Mouse (Mus musculus): ENCODE measurements around the gene Xxylt1. TPM values are rescaled to one million over a fixed set of nuclear protein-coding genes. Genes with fewer than 3 reads are reported as not detected.

The Xxylt1 gene
- total RNA-seq, 2 experiments from 2014 or later = 19.5 to 22.5 TPM

DNA sequence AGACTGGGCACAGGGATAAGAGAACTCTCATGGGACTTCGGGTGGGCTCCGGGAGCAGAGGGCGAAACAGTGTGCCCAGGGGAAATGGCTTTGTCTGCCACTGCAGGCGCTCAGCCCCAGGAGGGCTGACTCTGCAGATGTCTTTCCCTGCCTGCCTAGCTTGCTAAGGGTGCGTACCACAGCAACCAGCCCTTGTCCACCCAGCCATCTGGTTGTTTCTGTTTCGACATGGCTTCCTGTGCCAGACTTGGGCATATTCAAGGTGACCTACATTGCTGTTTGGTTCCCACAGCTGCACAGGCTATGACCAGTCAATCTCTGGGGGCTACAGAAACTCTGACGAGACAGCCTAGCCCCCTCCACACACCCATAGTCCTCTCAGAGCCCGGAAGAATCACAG is 118.7 kb downstream of the Xxylt1 start:
- DNase-seq (ENCODE audit: low spot score in 2 of 2) = no peak

DNA sequence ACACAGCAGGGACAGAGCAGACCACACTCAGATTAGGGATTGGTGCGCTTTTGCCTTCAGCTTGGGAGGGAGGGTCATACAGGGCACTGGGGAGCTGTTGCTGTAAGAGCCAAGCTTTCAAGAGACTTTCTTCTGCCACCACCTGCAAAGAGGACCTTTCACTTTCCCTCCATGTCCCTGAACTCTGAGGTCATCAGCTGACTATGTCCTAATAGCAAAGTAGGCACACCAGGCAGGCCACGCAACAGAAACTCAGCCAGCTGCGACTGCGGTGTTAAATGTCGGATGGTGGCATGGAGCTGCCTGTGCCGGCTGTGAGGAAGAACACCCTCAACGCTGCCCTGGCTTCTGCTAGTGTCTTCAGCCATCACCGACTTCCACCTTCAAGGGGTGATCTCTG is 120.1 kb downstream of the Xxylt1 start:
- no peak for DNase-seq (ENCODE audit: low spot score in 2 of 2)

DNA sequence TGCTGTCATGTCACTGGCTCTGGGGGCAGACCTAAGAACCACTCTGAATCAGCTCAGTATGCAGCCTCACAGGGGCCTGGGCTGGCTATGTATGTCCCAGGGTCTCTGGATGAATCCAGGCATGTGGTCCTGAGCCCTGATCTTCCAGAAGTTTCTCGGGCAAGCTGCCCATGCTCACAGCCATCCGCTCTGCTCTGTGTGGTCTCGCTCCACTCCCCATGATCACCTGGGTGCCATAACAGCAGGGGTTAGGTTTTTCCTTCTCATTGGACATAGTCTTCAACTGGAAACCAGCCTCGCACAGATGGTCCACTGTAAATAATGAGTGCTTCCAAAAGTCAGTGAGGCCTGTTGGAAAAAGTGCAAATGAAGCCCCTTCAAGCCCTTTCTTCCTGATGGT is 121.0 kb downstream of the Xxylt1 start:
- no peak for DNase-seq (ENCODE audit: low spot score in 2 of 2)

DNA sequence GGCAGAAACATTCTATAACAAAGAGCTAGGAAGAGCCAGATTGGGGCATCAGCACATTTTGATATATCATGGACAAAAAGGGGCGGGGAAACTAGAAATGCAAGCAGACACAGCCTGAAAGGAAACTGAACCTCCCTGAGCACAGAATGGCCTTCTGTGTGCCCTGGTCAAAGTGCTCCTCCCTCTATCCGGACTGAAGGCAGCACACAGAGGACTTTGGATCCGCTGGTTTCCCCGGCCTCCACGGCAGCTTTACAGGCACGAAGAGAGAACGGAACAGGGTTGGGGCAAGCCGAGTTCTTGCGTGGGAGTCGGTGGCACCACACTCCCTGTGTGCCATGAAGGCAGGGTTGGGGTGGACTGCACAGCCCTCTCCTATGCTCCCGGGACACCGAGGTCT is 121.5 kb downstream of the Xxylt1 start:
- no peak for DNase-seq (ENCODE audit: low spot score in 2 of 2)

DNA sequence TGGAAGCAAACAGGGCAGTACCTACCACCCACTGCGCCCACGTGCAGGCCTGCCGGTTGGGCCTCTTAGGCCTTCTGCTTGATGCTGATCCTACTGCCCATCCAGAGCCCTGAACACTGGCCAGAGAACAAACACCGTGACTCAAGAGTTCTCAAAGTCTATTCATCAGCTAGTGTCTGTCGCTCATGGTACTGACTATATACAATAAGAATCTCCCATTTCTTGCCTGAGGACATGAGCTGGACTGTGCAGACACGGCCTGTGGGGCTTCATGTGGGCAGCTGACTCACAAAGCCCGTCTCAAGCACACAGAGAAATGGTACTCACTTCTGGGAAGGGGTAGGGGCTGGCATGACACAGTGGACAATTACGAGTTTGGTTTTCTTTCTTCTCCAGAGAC is 125.1 kb downstream of the Xxylt1 start:
- no peak for DNase-seq (ENCODE audit: low spot score in 2 of 2)

DNA sequence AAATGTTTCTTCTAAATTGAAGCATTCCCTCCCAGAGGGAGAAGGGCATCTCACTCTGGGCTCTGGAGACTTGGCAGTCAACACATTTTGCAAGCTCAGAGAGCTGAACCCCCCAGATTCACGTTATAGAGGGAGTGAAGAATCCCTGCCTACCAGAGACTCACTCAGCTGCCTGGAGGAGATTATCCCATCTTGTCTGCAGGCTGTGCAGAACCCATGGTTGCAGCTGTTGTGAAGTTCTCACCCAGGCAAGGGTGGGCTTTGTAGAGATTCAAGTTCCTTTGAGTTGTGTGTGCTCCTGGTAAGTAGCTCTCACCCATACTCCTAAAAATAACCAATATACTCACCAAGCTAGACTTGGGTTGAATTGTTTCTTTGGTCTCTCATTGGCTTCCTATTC is 132.6 kb downstream of the Xxylt1 start:
- DNase-seq (ENCODE audit: low spot score in 2 of 2) = no peak

DNA sequence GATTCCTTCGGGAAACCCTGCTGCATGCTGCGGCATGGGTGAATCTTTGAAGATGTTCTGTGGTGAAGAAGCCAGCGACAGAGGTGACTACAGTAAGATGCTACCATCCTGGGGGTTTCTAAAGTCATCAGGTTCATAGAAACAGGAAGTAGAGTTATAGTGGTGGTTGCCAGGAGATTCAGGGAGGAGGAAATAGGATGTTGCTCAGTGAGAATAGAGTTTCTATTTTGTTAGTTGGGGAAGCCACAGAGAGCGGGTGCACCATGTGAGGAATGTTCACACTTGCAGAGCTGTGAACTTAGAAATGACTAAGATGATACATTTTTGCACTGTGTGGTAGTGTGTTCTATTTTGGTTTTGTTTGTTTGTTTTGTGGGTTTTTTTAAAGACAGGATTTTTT is 133.0 kb downstream of the Xxylt1 start:
- DNase-seq (ENCODE audit: low spot score in 2 of 2) = no peak

DNA sequence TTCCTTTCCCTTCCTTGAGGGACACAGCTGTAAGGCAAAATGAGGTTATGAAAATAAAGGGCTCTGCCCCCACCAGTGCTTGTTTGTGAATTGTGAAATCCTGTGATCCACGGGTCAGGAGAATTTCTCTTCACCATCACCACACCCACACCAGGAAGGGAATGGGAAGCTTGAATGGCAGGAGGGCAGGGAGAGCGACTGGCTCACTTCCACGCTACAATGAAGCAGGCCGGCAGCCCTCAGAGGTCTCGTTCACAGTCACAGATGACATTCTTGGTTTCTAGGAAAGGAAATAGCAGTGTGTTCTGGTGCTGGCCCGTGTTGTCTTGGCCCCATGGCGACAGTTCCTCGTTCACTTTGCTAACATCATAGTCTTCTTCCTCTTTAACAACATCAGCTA is 136.3 kb downstream of the Xxylt1 start:
- DNase-seq (ENCODE audit: low spot score in 2 of 2) = no peak

DNA sequence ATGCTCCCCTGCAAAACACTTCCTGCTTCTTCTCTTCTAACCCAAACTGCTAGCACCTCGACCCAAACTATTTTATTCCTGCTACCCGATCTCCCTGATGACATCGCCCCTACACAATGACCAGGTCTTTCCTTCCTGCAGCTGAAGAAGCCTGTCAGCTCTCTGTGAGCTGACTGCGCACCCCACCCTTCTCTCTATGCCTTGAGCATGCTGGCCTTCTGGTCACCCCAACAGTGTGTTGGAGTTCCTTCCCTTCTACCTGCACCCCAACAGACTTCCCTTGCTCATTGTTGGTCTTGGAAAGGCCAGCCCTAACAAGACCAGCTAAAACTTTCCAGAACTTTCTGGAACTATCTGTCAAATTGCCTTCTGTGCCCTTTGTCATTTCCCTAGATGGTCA is 137.3 kb downstream of the Xxylt1 start:
- DNase-seq (ENCODE audit: low spot score in 2 of 2) = no peak

DNA sequence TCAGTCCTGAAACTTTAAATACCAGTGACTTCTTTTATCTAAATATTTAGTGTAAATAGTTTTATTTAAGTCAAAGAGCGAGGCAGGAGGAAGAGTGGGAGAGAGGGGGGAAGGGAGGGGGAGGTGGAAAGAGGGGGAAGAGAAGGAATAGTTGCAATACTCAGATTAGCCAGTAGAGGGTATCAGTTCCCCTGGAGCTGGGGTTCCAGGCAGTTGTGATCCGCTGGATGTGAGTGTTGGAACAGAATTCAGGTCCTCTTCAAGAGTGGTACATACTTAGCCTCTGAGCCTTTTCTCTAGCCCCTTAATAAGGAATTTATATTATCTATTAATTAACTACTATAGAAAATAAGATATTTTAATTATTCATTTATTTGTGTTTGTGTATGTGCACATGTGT is 140.5 kb downstream of the Xxylt1 start:
- no peak for DNase-seq (ENCODE audit: low spot score in 2 of 2)

DNA sequence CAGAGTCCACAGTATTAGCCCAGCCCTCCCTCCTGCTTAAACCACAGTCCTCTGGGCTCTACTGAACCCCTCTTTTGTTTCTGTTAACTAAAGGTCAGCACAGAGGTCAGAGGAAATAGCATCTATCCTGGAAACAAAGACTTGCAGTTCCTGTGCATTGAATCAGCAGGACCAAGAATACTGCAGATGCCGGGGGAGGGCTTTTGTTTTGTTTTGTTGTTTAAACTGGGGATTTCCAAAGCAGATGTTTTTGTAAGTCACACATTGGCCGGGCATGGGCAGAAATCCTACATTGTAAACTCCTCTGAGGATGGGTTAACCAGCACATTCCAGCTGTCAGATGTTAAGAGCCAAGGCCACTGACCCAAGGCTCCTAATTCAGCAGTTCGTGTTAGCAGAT is 141.3 kb downstream of the Xxylt1 start:
- DNase-seq (ENCODE audit: low spot score in 2 of 2) = no peak

DNA sequence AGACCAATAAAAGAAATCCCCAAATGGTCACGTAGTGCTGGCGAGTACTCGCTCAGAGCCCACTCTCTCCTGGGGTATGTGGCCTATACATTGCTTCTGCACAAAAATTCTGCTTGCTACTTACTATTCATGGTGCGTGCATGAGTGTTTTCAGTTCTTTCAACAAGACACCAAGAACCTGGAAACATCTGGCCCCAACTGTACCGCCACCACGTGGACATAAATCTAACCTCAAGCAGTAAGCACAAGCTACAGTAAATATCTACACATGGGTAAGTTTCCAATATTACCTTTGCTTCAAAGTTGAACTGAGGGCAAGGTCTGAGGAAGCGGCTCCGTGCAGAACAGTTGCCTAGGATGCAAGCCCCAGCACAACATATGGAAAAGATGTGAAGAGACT is 142.0 kb downstream of the Xxylt1 start:
- DNase-seq (ENCODE audit: low spot score in 2 of 2) = no peak

DNA sequence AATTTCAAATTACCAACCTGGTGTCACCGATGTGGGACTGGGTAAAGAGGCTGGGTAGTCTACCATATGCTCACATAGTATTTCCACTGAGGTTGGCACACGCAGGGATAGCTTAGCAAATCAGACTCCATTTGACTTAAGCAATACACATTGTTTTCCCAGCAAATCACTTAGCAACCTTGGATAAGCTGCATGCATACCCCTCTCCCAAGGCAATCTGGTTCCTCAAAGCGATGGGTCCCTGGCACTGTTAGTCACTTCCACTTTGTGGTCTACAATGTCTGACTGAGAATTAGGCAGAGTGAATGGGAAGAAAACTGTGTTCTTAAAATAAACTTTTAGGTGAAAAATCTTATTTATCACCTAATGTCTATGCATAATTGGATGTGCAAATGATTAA is 142.6 kb downstream of the Xxylt1 start:
- no peak for DNase-seq (ENCODE audit: low spot score in 2 of 2)

DNA sequence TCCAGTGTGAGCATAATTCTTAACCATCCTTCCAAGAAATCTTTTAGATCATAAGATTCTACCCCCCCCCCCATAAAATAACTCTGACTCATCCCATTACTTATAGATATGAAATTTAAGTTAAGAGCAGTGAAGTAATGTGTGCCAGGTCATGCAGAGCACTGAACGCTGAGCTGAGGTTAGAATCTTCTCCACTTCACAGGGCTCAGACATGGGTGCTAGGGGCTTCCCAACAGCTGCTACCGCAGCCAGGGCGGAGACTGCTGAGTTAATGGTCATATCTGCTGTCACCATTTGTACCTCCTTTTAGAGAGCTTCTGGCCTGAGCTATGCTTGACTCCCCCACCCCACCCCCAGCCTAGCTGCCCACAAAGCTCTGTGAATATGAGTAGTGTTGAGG is 143.6 kb downstream of the Xxylt1 start:
- no peak for DNase-seq (ENCODE audit: low spot score in 2 of 2)

DNA sequence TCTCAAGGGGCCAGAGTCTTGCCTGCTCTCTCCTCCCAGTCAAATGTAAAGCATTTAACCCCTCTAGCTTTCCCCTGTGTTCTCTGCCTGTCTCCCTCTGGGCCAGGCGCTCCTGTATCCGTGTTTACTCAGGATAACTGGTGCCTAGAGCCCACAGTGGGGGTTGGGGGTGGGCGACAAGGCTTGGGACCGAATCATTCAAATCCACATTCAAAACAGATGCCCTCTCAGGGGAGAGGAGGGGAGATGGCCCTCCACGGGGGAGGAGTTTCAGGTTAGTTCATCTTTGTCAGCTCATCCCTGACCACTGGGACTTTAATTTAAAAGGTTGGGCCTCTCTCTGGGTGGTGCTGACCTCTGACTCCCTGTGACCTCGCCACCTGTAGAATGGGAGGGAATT is 144.8 kb downstream of the Xxylt1 start:
- DNase-seq (ENCODE audit: low spot score in 2 of 2) = no peak

DNA sequence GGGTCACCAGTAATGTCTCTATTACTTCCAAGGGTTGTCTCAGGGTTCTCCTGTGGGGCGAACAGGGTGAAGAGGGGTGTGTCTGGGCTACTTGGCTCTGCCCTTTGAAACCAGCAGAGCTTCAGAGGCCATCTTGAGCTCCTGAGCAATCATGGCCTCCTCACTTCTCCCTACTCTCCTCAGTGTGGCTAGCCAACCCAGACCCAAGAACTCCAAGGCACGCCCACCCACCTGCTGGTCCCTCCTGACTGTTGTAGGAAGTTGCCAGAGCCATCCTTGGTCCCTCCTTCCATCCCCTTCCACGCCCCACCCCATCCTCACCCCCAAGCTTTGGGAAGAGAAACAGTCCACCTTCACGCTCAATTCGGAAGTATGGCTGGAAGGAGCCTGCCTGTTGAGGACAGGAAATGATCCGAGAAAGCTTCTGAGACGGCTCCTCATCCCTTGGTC is 145.2 kb downstream of the Xxylt1 start:
- DNase-seq (ENCODE audit: low spot score in 2 of 2) = no peak

DNA sequence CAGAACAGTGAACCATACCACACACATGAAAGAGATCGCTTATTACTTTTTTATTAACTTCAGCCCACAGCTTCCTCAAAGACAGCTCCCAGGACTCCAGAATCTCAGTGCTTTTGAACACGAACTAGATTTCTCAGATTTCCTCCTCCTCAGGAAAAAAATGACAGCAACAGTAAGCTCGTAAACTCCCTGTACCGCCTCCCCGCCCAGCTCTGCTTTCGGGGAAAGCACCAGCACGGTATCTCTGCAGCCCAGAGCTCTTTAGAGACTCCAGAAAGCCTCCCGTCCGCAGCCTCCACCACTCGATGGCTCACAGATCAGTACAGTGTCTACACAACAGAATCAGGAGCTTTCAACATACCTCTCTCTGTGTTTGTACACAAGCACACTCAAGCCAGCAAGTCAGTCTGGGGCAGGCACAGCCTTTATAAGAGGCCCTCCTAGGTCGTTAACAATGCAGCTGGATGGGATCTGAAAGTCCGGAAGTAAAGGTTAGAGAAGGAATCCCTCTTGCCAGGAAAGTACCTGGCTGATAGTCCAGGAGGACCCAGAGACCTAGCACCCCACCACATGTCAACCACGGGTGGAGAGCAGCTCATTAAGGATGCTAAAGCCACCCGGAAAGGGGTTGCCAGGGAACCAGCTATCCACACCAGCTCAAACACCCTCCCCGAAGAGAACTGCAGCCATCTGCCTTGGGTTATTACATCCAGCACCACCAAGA is 146.1 kb downstream of the Xxylt1 start:
- no peak for DNase-seq (ENCODE audit: low spot score in 2 of 2)

DNA sequence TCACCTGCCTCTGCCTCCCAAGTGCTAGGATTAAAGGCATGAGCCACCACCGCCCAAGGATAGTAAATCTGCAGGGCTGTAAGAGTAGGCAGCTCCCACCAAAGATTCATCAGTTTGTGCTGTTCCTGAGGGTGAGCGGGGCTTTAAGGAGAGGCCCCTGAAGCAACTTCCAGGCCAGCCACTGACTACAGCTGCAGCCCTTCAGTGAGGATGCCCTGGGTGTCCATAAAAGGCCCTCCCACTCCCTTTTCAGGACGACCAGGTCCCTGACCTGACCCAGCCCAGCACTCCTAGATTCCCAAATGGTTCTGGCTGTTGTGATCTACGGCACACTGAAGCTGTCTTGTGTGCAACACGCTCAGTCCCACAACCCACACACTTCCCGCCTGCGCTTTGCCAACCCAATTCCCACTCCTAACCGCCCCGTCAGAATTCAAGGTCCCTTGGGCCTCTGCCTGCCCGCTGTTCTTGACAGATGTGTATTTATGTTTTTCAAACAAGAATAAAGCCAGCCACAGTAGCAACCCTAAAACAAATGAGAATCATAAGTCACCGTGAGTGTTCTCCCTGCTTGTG is 146.9 kb downstream of the Xxylt1 start:
- DNase-seq (ENCODE audit: low spot score in 2 of 2) = no peak

DNA sequence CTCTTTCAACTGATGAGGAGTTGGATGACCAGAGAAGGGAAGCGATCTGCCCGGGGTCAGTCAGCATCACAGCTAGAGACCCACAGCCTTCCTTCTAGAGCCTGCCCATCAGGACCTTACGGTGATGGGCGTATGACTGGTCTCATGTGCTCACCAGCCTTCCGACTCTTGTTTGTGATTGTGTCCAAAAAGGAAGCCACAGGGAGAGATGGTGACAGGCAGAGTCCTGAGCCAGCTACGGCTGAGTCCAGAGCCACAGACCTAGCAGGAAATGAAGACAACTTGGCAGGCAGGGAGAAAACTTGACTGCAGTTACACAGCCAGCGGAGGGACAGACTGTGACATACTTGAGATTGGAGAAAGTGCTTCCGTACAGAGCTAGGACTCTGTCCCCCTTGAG is 147.9 kb downstream of the Xxylt1 start:
- no peak for DNase-seq (ENCODE audit: low spot score in 2 of 2)

DNA sequence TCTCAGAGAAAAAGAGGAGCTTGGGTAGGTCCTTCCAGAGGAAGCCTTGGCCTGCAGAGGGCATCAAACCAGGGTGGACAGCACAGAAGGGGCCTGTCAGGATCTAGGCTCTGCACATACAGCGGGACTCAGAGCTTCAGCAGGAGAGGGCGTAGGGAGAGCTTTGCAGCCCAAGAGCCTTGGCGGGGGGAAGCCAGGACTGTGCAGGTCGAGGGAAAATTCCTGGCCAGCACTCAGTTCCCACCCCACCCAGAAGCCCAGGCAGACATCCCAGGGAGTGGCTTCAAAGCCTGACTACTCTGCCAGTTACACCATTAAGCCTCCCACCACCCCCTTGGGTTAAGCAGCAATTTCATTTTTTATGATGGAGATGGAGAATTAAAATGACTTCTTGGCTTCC is 148.4 kb downstream of the Xxylt1 start:
- DNase-seq (ENCODE audit: low spot score in 2 of 2) = no peak

DNA sequence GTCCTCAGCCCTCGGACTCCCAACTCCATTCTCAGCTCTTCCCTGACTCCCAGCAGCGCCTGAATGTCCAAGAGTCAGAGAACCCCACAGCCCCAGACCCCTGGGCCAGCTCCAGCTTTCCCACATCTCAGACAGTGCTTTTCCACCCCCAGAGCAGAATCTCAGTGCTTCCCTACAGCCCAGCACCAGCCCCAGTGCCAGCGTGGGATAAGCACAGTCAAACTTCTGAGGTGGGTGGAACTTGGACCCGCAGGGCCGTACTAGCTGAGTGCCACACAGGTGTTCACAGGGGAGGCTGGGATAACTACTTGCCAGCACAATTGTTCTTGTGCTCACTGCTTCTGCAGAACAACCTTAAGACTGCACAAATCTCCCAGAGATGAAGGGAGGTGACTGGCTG is 149.0 kb downstream of the Xxylt1 start:
- DNase-seq (ENCODE audit: low spot score in 2 of 2) = no peak

DNA sequence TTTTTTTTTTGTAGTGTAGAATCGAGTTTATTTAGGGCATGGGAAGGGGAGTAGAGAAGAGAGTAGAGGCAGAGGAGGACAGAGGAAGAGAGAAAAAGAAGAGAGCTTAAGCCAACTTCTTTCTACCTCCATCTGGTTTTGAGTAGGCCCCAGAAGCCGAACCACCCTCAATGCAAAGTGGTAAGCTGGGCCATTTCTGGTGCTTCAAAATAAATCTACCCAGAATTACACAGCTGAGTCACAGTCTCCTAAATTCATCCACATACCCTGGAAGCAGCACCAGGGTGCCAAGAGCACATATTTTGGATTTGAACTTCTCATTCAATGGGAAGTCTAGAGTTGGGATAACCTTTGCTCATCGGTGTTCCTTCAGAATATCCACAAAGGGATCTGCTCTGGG is 152.1 kb downstream of the Xxylt1 start:
- no peak for DNase-seq (ENCODE audit: low spot score in 2 of 2)

DNA sequence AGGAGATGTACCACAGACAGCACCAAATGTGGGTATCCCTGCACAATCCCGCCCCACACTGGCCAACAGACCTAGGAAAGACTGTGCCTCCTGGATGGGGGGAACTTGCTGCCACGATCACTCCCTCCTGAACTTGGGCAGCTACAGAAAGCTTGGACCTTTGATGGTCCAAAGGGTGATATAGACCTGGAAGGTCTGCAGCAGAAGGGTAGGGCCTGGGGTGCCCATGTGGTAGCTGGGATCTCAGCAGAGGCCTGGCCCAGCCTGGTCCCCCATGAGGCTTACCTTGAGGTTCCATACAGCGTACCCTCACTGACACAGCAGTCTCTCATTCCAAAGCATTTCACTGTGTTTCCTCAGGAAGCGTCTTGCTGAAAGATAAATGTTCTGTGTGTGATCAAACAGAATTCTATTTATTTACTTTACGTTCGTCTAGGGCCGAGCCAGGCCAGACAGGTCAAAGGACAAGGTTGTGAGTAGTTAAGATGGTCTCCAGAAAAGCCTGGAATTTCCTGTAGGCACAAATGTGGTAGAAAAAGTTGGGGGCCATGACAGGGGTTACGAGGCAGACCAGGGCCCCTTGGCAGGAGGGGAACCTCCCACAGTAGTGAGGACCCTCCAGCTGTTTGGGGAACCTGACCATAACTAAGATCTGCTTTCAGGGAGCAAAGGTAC is 153.0 kb downstream of the Xxylt1 start:
- DNase-seq (ENCODE audit: low spot score in 2 of 2) = no peak
